Mouse (Mus musculus): Measurements from ENCODE around the gene Spon1.

- TF ChIP-seq CTCF (conservative IDR thresholded peaks at IDR 0.05 in 1 of 2, IDR thresholded peaks at IDR 0.05 in 1 of 2; ENCODE audit: low read depth in 2 of 2, low read length in 2 of 2) = no peak
- no peak for TF ChIP-seq EP300 (IDR thresholded peaks at IDR 0.05; ENCODE audit: low read length)
- TF ChIP-seq POLR2A (IDR thresholded peaks at IDR 0.05; ENCODE audit: low read depth, low read length) = no peak
- no peak for TF ChIP-seq SIN3A (IDR thresholded peaks at IDR 0.05; ENCODE audit: low read length)
- TF ChIP-seq CHD2 (IDR thresholded peaks at IDR 0.05; ENCODE audit: low read length) = no peak
- TF ChIP-seq MAZ (IDR thresholded peaks at IDR 0.05; ENCODE audit: low read depth, low read length) = no peak
- TF ChIP-seq NRF1 (IDR thresholded peaks at IDR 0.05; ENCODE audit: low read depth, low read length) = no peak
Observed at GRCm38 (mm10) chr7:113797134-113797533, 31.3 kb downstream of the Spon1 start.
